Mouse (Mus musculus): ENCODE measurements around the gene Aknad1.

Gene Aknad1

DNA sequence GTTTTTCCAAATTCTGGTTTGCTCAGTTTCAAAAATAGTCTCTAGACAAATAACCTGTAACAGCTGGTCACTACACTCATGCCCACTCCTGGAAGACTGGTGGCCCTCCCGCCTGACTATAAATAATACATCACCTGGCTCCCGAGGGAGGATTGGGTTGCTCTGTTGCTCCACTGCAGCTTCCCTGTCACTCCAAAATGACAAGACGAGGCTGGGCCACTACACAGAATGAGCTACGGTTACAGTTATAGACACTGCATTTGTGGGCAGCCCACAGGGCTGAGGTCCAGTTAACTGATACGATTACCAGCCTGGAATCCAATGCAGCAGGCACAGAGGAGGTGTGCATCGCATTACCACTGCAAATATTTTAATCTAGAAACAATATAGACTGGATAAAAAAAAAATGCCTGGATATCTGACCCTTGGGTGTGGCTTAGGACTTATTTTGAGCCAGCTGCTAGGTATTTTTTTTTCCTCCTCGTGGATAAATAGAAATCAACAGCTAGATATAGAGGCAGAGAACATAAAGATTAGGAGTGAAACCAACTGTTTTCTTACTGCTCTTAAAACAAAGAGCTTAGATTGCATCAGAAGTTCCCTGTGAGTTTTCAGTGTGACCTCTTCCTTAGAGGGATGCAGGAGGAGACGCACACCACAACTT lies at the start of gene Aknad1:
TSS of gene Aknad1 (plus strand) at position 614 of the 664 bp plus-strand sequence.
- in situ Hi-C loops (cut with MboI; ENCODE audit: low sequenced_read_pairs), result no loop called here

DNA sequence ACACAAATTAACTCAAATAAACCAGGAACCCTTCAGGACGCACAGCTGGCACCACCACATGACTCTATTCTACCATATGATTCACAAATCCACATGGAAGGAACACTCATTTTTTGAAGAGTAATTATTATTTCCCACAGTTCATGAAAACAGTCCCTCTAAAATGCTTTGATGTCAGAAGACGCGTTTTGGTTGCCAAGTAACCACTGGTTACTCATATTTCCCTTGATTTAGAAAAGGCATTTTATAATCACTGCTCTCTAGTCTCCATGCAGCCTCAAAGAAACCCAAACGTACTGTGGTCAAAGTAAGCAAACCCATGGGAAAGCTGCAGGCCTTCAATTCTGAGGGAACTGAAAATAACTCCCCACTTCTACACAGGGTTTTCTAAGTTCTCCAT lies 49.5 kb upstream of the Aknad1 start:
- in situ Hi-C loops (cut with MboI; ENCODE audit: low sequenced_read_pairs), result no loop called here

DNA sequence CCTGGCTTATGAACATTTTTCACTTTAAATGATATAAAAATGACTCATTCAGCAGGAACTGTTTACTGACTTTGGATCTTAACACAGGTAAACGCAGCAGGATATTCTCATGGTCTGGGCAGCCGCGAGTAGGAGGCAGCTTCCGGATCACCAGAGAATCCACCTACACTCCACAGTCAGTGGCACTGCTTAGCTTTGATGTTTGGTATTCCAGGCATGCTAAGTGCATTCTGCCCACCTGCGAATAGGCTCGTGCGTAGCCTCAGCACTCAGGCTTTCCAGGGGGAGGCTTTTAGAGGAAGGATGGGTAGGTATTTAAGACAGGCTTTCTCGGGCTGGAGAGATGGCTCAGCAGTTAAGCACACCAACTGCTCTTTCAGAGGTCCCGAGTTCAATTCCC lies 45.1 kb upstream of the Aknad1 start:
- in situ Hi-C loops (cut with MboI; ENCODE audit: low sequenced_read_pairs), result no loop called here

DNA sequence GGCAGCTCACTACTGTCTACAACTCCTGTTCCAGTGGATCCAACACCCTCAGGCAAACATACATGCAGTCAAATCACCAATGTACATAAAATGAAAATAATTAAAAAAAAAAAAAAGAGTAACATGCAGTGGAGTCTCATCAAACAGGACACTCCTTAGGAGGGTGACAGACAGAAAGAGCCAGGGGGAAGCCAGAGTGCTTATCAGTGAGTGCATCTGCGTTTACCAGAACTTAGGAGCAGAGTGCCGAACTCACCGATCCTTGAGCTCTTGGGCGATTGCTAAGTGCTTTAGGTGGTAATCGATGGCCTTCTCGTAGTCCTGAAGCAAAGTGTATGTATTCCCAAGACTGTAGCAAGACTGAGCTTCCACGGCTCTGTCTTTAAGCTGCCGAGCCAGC lies 40.8 kb upstream of the Aknad1 start:
- in situ Hi-C loops (cut with MboI; ENCODE audit: low sequenced_read_pairs), result no loop called here

DNA sequence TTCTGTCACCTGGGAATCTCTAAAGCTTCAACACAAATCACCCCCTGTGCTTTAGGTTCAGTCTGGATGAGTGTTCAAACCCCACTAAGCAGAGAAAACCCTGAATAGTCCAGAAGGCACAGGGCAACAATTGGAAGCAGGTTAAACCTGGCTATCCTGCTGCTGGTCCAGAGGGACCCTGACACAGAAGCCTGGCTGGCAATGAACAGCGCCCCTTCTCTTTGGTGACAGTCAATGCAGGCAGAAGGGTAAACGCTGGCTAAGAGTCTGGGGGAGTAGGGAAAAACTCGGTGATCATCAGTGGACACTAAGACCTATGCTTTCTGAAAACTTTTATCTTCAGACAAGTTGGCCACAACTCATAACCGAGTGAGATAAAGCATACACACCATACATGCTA lies 39.7 kb upstream of the Aknad1 start:
- in situ Hi-C loops (cut with MboI; ENCODE audit: low sequenced_read_pairs), result no loop called here

DNA sequence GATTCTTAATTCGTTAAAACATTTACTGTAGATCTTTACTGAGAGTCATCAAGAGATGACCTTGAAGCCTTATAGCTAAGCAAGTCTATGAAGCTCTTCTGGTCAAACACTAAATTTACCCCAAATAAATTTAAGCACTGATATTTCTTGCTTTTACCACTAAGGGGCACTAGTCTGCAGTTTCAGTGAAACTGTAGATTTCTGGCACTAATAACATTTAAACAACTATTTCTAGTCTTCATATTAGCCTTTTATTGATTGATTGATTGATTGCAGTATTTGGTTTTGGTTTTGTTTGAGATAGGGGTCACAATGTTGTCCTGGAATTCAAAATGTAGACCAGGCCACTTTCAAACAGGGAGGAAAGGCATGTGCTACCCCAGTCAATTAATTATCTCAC lies 38.2 kb upstream of the Aknad1 start:
- in situ Hi-C loops (cut with MboI; ENCODE audit: low sequenced_read_pairs), result no loop called here

DNA sequence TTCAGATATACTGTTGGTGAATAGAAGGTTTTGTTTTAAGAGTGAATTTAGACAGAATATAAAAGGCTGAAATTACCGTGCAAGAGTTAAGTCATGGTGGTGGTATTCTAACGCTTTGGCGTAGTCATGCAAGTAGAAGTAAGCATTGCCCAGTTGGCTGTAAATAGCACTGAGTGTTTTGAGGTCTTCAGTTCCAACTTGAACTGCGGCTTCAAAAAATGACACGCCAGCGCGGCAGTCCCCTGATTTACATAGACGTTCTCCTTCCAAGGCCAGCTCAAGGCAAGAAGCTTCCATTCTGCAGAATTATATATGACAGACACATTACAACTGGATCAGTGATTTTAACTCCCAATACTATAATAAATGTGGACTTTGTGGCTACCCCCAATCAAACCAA lies 36.7 kb upstream of the Aknad1 start:
- in situ Hi-C loops (cut with MboI; ENCODE audit: low sequenced_read_pairs), result no loop called here

DNA sequence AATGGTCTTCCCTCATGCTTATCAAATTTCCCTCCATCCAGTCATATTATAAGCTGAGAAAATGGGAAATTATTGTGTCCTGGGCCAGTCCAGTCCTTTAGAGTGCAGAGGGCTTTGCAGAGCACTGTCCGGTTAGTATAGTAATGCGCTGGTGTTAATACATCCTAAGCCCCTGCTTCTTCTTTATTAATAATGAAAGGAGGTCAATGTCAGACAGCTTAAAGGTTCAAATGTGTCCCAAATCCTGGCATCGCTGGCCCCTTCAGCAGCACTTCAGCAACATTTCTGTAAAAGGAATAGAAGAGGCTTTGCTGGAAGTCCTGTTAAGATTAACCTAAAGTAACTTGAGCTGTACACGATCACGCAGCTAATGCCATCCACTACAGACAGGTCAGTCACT lies 28.2 kb upstream of the Aknad1 start:
- in situ Hi-C loops (cut with MboI; ENCODE audit: low sequenced_read_pairs), result no loop called here

DNA sequence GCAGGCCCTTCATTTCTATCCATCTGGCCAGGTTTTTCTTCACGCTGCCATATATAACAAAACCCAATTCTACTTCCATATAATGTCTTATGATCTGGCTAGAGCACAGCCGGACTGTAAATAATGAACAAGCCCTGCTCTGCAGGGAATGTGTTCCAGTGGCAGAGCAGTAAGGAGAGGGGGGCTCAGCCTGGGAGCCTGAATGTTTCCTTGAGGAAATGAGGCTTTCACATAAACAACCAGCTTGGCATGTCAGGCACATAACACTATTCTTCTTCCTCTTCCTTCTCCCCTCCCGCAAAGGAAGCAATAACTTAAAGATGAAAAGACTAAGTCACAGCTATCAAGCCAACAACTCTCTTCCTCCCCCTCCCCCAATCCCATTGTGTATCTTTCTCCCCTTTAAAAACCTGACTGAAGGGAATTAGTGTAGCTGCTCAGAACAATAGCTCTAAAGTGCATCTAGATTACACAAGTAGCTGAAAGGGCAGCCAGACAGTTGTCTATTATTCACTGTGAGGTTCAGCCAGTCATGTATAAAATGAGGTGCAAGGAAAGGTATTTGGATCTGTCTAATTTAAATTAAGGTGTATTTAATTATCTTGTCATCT lies 26.3 kb upstream of the Aknad1 start:
- in situ Hi-C loops (cut with MboI; ENCODE audit: low sequenced_read_pairs), result no loop called here

DNA sequence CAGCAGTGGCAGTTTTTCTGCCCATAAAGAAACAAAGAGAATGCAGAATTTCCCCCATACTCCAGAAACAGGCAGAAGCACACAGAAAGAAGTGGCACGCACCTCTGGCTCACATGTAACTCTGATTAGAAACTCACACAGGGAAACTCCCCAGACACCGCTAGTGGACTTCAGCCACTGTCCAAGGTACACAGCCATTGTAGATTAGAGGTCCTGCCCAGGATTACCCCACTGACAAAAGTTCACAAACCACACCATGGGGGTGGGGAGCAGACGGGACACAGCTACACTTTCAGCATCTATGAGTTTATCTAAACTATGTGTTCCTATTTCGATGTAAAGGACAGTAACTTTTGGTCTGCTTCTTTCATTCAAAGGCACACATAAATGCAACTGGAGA lies 24.6 kb upstream of the Aknad1 start:
- in situ Hi-C loops (cut with MboI; ENCODE audit: low sequenced_read_pairs), result no loop called here

DNA sequence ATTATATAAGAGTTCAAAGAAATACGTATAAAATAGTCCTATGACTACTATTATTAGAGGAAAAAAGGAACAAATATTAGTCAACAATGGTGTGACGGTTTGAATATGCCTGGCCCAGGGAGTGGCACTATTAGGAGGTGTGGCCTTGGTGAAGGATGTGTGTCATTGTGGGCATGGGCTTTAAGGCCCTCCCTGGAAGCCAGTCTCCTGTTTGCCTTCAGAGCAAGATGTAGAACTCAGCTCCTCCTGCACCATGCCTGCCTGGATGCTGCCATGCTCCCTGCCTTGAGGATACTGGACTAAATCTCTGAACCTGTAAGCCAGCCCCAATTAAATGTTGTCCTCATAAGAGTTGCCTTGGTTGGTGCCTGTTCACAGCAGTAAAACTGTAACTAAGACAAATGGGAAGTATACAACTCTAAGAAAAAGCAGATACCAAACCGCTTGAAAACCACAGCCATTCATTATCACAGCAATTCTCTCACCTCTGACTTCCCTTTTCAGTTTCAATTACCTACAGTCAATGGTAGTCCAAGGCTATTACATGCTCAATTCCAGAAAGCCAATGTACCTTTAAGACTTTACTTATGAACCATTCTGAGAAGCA lies 21.5 kb upstream of the Aknad1 start:
- in situ Hi-C loops (cut with MboI; ENCODE audit: low sequenced_read_pairs), result no loop called here

DNA sequence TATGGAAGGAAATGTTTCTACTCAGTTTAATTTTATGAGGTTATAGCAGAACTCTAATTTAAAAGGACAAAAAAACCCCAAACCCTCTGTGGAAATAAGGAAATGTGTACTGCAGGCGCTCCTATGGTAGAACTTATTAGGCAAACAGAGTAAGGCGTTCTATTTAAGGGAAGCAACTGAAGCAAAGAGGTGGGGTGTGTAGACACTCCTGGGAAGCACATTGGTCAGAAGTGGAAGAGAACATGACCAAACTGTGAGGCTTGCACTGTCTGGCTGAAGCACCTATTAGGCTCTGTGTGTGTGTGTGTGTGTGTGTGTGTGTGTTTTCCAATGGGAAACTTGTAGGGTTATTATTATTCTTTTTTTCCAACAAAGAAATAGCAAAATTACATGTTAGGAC lies 20.1 kb upstream of the Aknad1 start:
- in situ Hi-C loops (cut with MboI; ENCODE audit: low sequenced_read_pairs), result no loop called here

DNA sequence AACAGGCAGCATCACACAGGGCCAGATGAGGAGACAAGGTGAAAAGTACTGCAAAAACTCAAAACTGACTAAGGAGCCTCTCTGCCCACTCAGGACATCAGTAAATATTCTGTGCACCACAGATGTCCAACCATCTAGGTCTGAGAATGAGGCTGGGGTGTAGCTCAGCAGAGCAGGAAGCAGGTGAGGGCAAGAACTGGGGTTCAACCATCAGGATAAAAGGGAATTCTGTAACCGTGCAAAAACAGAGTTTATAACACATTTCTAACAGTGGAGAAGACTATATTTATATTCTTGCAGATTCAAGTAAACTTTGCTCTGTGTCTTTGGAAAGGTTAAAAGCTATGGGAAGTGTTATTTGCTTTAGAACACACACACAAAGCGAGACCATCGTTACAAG lies 19.7 kb upstream of the Aknad1 start:
- in situ Hi-C loops (cut with MboI; ENCODE audit: low sequenced_read_pairs), result no loop called here

DNA sequence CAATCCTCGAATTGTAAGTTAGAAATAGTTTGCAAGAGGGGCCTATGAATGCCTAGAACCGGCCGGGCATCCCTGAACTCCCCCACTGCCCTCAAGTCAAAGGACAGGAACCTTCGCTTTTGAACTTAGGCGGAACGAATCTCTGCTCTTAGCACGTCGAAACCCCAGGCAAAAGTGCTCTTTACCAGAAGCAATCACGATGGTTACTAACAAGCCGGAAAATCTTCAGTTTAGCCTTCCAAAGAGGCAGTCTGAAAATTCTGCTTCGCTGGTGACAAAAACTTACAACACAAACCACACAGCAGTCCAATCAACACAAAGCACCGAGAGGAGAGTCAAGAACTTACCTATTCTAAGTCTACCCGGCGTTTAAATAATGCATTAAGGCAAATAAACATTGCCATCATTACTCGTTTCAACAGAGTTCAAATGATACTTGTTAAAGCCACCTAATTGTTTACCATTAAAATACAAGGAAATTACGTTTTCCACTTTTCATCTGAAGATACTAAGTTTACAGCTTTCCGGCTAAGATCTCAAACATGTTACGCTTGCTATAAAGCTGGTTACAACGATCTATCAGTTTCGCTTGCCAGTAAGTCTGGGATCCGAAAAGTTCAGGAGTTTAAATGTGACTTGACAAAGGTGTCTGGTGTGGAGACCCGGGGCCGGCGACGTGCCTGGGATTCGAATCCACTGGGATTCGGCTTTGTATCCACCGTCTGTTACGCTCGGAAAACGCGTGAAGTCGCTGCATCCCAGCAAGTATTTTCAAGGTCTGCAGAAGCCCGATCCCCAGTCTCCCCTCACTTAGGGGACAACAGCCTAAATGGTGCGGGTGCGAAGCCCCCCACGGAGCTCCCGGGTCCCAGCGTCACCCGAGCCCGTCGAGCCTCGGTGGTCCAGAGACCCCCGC lies 18.1 kb upstream of the Aknad1 start:
- in situ Hi-C loops (cut with MboI; ENCODE audit: low sequenced_read_pairs), result no loop called here

DNA sequence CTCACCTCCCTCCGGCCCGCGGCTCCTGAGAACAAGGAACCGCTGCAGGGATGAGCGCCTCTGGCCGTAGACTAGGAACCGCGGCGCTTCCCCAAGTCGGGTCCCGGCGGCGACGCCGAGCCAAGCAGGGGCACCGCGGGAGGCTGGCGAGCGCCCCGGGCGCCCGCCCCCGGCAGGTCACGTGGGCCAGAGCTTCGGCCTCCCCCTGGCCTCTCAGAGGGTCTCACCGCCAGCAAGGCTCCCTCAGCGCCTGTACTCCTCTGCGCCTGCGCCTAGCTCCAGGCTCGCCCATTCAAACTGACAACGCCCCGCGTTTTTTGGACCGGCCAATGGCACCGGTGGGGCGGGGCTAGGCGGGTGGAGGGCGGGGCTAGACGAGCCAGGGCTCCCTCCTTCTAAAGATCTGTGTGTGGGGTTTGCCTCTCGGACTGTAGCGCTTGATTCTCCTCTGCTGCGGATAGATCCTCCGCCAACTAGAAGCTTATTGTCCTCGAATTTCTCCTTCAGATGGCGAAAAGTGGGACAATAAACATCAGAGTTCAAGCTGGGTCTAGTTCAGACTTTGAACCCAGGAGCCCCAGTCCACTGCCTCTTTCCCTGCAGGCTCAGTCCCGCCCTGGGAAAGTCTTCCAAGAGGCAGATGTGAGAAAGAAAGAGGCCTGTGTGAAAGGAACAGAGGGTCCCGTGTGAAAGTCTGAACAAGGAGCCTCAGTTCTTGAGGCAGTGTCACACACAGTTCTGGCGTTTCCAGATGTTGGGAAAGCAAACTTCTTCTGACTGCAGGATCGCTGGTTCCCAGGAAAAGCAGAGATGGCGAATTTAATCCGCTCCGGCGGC lies 17.2 kb upstream of the Aknad1 start, which contains the start of gene Gpsm2:
TSS of gene Gpsm2 (minus strand) at position 274 of the 837 bp plus-strand sequence.
- in situ Hi-C loops (cut with MboI; ENCODE audit: low sequenced_read_pairs), result no loop called here

DNA sequence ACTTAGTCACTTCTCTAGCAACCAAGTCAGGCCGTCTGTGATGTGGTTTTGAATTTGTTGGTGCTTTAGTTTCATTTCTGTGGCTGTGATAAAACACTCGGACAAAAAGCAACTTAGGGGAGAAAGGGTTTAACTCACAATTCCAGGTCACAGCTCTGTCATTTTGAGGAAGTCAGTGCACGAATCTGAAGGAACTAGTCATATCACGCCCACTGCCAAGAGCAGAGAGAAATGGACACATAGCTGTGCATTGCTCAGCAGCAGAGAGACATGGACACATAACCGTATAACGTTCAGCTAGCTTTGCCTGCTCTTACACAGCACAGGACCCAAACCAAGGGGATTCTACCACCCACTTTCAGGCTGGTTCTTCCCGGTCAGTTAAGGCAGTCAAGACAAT lies 13.0 kb upstream of the Aknad1 start:
- in situ Hi-C loops (cut with MboI; ENCODE audit: low sequenced_read_pairs), result no loop called here

DNA sequence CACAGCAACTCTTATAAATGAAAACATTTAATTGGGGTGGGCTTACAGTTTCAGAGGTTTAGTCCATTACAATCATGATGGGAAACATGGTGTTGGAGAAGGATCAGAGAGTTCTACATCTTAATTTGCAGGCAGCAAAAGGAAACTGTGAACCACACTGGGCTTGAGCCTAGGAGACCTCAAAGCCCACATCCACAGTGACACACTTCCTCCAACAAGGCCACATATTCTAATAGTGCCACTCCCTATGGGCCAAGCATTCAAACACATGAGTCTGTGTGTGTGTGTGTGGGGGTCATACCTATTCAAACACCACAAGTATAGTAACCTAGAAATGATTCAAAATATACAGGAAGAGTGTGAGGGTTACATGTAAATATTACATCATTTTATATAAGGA lies 12.1 kb upstream of the Aknad1 start:
- in situ Hi-C loops (cut with MboI; ENCODE audit: low sequenced_read_pairs), result no loop called here

DNA sequence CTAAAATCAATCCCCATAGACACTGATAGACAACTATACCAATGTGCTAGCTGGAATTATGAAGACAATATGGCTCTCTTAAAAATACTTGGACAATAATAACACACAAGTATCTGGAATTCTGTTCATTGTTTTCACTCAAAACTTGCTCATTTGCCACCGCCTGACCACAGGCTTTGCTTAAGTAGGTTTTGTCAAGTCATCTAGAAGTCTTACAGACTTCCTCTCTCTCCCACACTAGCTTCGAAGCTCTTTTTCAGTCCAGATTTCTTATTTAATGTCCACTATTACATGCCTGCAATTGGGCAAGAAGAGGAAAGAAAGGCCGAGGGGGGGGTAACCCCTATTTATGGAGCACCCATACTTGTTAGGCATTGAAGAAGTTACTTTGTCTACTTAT lies 11.7 kb upstream of the Aknad1 start:
- in situ Hi-C loops (cut with MboI; ENCODE audit: low sequenced_read_pairs), result no loop called here

DNA sequence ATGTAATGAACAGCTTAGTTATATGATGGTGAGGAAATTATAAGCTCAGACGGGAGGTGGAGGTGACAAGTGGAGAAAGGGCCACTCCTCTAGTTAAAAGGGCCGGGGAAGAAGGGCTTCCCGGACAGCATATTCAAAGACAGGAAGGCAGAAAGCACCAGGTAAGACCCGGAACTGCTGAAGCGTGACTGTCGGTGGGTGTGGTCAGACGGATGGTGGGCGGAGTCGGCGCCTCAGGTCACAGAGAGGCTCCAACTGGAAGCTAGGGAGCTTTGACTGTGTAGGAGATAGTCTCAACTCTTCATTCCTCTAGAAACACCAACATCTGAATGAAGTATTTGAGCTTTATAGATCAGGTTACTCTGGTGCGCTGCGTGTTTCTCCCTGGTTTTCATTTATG lies 9.1 kb upstream of the Aknad1 start:
- in situ Hi-C loops (cut with MboI; ENCODE audit: low sequenced_read_pairs), result no loop called here

DNA sequence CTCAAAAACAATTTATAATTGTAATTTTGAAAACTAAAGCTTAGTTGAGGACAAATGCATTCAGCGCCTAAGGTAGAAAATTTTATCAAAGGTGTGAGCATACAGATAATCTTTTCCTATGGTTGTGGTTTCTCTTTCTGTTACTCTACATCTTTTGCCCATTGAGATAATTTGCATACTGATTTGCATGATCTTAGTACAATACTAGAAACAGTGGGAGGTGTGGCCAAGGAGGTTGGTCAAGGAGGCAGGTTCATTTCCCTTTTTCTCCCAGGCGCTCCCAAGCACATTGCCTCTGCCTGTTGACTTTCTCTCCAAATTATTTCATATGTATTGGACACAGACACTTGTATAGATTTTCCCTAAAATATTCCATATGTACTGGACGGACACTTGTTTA lies 1.7 kb upstream of the Aknad1 start:
- in situ Hi-C loops (cut with MboI; ENCODE audit: low sequenced_read_pairs), result no loop called here

DNA sequence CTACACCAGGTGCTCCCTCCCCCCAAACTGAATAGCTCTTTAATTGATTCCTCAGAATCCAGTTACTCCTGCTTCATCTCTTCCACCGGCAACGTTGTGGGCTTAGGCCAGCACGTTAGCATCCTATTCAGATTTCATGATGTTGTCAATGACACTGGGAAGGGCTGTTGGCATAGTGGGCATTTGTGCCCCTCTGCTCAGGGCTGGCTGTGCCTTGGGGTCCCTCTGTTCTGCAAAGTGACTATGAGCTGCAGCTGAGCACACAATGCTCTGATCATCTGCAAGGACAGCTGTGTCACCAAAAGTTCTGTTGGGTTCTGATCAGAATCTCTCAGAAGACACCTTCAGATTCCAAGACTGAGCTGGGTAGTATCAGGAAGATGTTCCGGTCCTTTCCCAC lies 4.6 kb downstream of the Aknad1 start:
- in situ Hi-C loops (cut with MboI; ENCODE audit: low sequenced_read_pairs), result no loop called here
